Mouse (Mus musculus): ENCODE measurements around the gene Lsm6.

- TF ChIP-seq CTCF (IDR thresholded peaks at IDR 0.05; ENCODE audit: low read depth) (no peak), EP300 (optimal IDR thresholded peaks at IDR 0.05) (no peak)
These were observed 7.5 kb upstream of the Lsm6 start for GRCm38 (mm10) chr8:78828414-78828813.
